Comparison of ENCODE assay signal across 8 mouse cellular contexts in genomic region chr10:128494667-128495245, GRCm38 (mm10). TPM values are rescaled to one million over a fixed set of nuclear protein-coding genes. Genes with fewer than 3 reads are reported as not detected.
DNase-seq lines count a peak whose midpoint lies in the region; ATAC-seq and TF ChIP-seq lines count a peak whose summit lies in the region.

No protein-coding gene starts in this region.

- peak overlapping the region; percentile 89 for H3K9ac ChIP-seq in heart, embryonic 15.5 days
- H3K9ac ChIP-seq in MEL (ENCODE audit: control insufficient read depth, low read depth, low read length, poor library complexity, severe bottlenecking) = peak overlapping the region; percentile 86
- peak overlapping the region; percentile 83 for H3K9ac ChIP-seq in heart, postnatal 0 days (replicated peaks; ENCODE audit: low read depth, low read length)
- peak overlapping the region; percentile 77 for H3K9ac ChIP-seq in midbrain, embryonic 11.5 days (ENCODE audit: low read length)

- H3K4me2 ChIP-seq in heart, embryonic 15.5 days = peak overlapping the region; percentile 77
- peak overlapping the region; percentile 82 for H3K4me2 ChIP-seq in heart, postnatal 0 days (ENCODE audit: low read depth, low read length)
- H3K4me2 ChIP-seq in midbrain, embryonic 11.5 days = peak overlapping the region; percentile 80

- no peaks in the 10 kb centered on the region for H3K9me3 ChIP-seq in heart, embryonic 15.5 days (replicated peaks)
- no peaks in the 10 kb centered on the region for H3K9me3 ChIP-seq in MEL (replicated peaks; ENCODE audit: insufficient read depth, low read length)
- H3K9me3 ChIP-seq in heart, postnatal 0 days (replicated peaks; ENCODE audit: control insufficient read depth, low read length) = no peaks in the 10 kb centered on the region
- no peaks in the 10 kb centered on the region for H3K9me3 ChIP-seq in midbrain, embryonic 11.5 days (ENCODE audit: control insufficient read depth, low read length)

- no peak for TF ChIP-seq RAD21 in MEL (IDR thresholded peaks at IDR 0.05; ENCODE audit: low read depth, low read length)

- 39% methylated on average over 11 of the region's 11 CpGs for WGBS in heart, embryonic 15.5 days
- 32% methylated on average over 11 of the region's 11 CpGs for WGBS in heart, postnatal 0 days
- WGBS in midbrain, embryonic 11.5 days = 59% methylated on average over 11 of the region's 11 CpGs

- H3K4me1 ChIP-seq in heart, embryonic 15.5 days (replicated peaks) = peaks cover 63% of the 10 kb centered on the region
- H3K4me1 ChIP-seq in MEL (ENCODE audit: control insufficient read depth in 1 of 2, insufficient read depth in 2 of 2, low read length in 2 of 2) = peaks cover 15 to 34% of the 10 kb centered on the region in 2 experiments
- H3K4me1 ChIP-seq in heart, postnatal 0 days (ENCODE audit: control insufficient read depth, insufficient read depth) = peaks cover 39% of the 10 kb centered on the region
- H3K4me1 ChIP-seq in midbrain, embryonic 11.5 days (ENCODE audit: control insufficient read depth, insufficient read depth, low read length) = peaks cover 25% of the 10 kb centered on the region

- H3K4me3 ChIP-seq in heart, embryonic 15.5 days = peak overlapping the region; percentile 93
- peak overlapping the region; percentile 64 to 79 for H3K4me3 ChIP-seq in MEL (ENCODE audit: control insufficient read depth in 1 of 2, insufficient read depth in 1 of 2, low read depth in 2 of 2, low read length in 2 of 2)
- peak overlapping the region; percentile 79 for H3K4me3 ChIP-seq in heart, postnatal 0 days (ENCODE audit: low read depth, low read length)
- peak overlapping the region; percentile 68 for H3K4me3 ChIP-seq in midbrain, embryonic 11.5 days (ENCODE audit: low read depth, low read length)

- peaks cover 9% of the 10 kb centered on the region for H3K36me3 ChIP-seq in heart, embryonic 15.5 days
- peaks cover 8 to 24% of the 10 kb centered on the region in 2 experiments for H3K36me3 ChIP-seq in MEL (ENCODE audit: control insufficient read depth in 1 of 2, insufficient read depth in 2 of 2, low read length in 2 of 2)
- peaks cover 22% of the 10 kb centered on the region for H3K36me3 ChIP-seq in heart, postnatal 0 days (replicated peaks; ENCODE audit: control insufficient read depth, insufficient read depth, low read length)
- H3K36me3 ChIP-seq in midbrain, embryonic 11.5 days (ENCODE audit: control insufficient read depth, insufficient read depth, low read length) = peaks cover 12% of the 10 kb centered on the region

- no peak for DNase-seq in heart, postnatal 4 days
- DNase-seq in MEL (ENCODE audit: low read depth, low spot score) = no peak
- DNase-seq in heart, postnatal 0 days (ENCODE audit: low spot score) = no peak
- no peak for DNase-seq in midbrain, embryonic 11.5 days (ENCODE audit: low spot score, missing footprints)
- no peak for DNase-seq in ovary, postnatal 14 days (ENCODE audit: low spot score)
- no peak for DNase-seq in thymus, adult 18-20 months
- no peak for DNase-seq in right cerebral cortex, postnatal 10 days (ENCODE audit: low spot score in 2 of 2)

- H3K27me3 ChIP-seq in heart, embryonic 15.5 days = no peaks in the 10 kb centered on the region
- H3K27me3 ChIP-seq in MEL (ENCODE audit: control insufficient read depth in 1 of 2, insufficient read depth in 2 of 2, low read length in 2 of 2) = no peaks in the 10 kb centered on the region
- no peaks in the 10 kb centered on the region for H3K27me3 ChIP-seq in heart, postnatal 0 days (ENCODE audit: control insufficient read depth, insufficient read depth, low read length)
- H3K27me3 ChIP-seq in midbrain, embryonic 11.5 days (ENCODE audit: control insufficient read depth, insufficient read depth, low read length) = no peaks in the 10 kb centered on the region

- no peak for TF ChIP-seq EP300 in MEL (IDR thresholded peaks at IDR 0.05; ENCODE audit: low read depth in 1 of 2, low read length in 2 of 2)
- TF ChIP-seq EP300 in heart, postnatal 0 days (IDR thresholded peaks at IDR 0.05; ENCODE audit: low read depth) = no peak

- ATAC-seq in heart, embryonic 15.5 days (replicated peaks; ENCODE audit: insufficient number of reproducible peaks, insufficient read depth, low FRiP score, low read depth) = no peak
- no peak for ATAC-seq in heart, postnatal 0 days (ENCODE audit: insufficient read depth, low read depth)
- ATAC-seq in midbrain, embryonic 11.5 days (ENCODE audit: low FRiP score) = no peak

- peaks cover 36% of the 10 kb centered on the region for H3K79me2 ChIP-seq in MEL (ENCODE audit: control insufficient read depth, insufficient read depth, low read length, poor library complexity)

- no peak for TF ChIP-seq POLR2A in MEL (IDR thresholded peaks at IDR 0.05; ENCODE audit: control insufficient read depth in 1 of 2, insufficient read depth in 1 of 2, low read depth in 1 of 2, low read length in 2 of 2, poor library complexity in 1 of 2)

- TF ChIP-seq CTCF in MEL (IDR thresholded peaks at IDR 0.05 in 2 of 3, conservative IDR thresholded peaks at IDR 0.05 in 1 of 3; ENCODE audit: control insufficient read depth in 1 of 3, insufficient read depth in 1 of 3, low read depth in 2 of 3, low read length in 3 of 3, poor library complexity in 1 of 3, severe bottlenecking in 1 of 3) = no peak
- no peak for TF ChIP-seq CTCF in heart, postnatal 0 days (IDR thresholded peaks at IDR 0.05; ENCODE audit: low read depth)

- peak overlapping the region; percentile 98 for H3K27ac ChIP-seq in heart, embryonic 15.5 days
- peak overlapping the region; percentile 77 for H3K27ac ChIP-seq in MEL (ENCODE audit: control insufficient read depth, low read depth, low read length)
- peak overlapping the region; percentile 95 for H3K27ac ChIP-seq in heart, postnatal 0 days (ENCODE audit: low read depth)
- H3K27ac ChIP-seq in midbrain, embryonic 11.5 days (ENCODE audit: low read depth, low read length) = peak overlapping the region; percentile 51

TF ChIP-seq in MEL, 35 proteins besides CTCF, POLR2A, EP300 and RAD21 (continues in another document):
- TF ChIP-seq MEF2A (IDR thresholded peaks at IDR 0.05; ENCODE audit: extremely low read depth, insufficient replicate concordance, low read depth, low read length, poor library complexity, severe bottlenecking) (no peak), JUND (IDR thresholded peaks at IDR 0.05; ENCODE audit: low read depth, low read length) (no peak), TBP (IDR thresholded peaks at IDR 0.05; ENCODE audit: low read depth, low read length) (0 out of 2 replicates have a peak, but pooled peaks have one; percentile 12)

RNA-seq across cellular contexts. Expression of gene Myl6, which starts 0.8 kb away (rescaled TPM):
- 1,051 and 1,154 TPM in 2 replicates for polyA plus RNA-seq in heart, embryonic 15.5 days (2015; fragmentation: Nextera tagmentation; extraction: Ambion mirVana)
- 100 to 1,000 TPM; 616 to 628 TPM for total RNA-seq in heart, postnatal 4 days (2021)
- 560 and 589 TPM in 2 replicates for total RNA-seq in MEL (2012; rRNA removed)
- polyA plus RNA-seq in MEL (2012; ENCODE audit: insufficient read depth in 1 of 2, insufficient read length in 2 of 2, low read depth in 1 of 2, low replicate concordance in 2 of 2, missing spikeins in 1 of 2) = 100 to 1,000 TPM in 1 of 2 experiments, not detected in 1; 399 TPM
- total RNA-seq in heart, postnatal 0 days (2014; rRNA removed; ENCODE audit: low replicate concordance) = 606 and 830 TPM in 2 replicates
- polyA plus RNA-seq in heart, postnatal 0 days (2015; fragmentation: Nextera tagmentation; extraction: Ambion mirVana) = 791 and 823 TPM in 2 replicates
- polyA plus RNA-seq in midbrain, embryonic 11.5 days (2014; fragmentation: Nextera tagmentation; extraction: Ambion mirVana) = 683 and 746 TPM in 2 replicates

RNA-seq across cellular contexts. Expression of gene Myl6b, which starts 3.7 kb away (rescaled TPM):
- 4.3 and 4.6 TPM in 2 replicates for polyA plus RNA-seq in heart, embryonic 15.5 days (2015; fragmentation: Nextera tagmentation; extraction: Ambion mirVana)
- 1 to 10 TPM; 3.7 TPM for total RNA-seq in heart, postnatal 4 days (2021)
- 1.8 and 2.6 TPM in 2 replicates for total RNA-seq in MEL (2012; rRNA removed)
- 10 to 100 TPM in 1 of 2 experiments, not detected in 1; 18.8 TPM for polyA plus RNA-seq in MEL (2012; ENCODE audit: insufficient read depth in 1 of 2, insufficient read length in 2 of 2, low read depth in 1 of 2, low replicate concordance in 2 of 2, missing spikeins in 1 of 2)
- total RNA-seq in heart, postnatal 0 days (2014; rRNA removed; ENCODE audit: low replicate concordance) = 3.2 and 4.8 TPM in 2 replicates
- 4.6 and 4.9 TPM in 2 replicates for polyA plus RNA-seq in heart, postnatal 0 days (2015; fragmentation: Nextera tagmentation; extraction: Ambion mirVana)
- 3.4 and 3.7 TPM in 2 replicates for polyA plus RNA-seq in midbrain, embryonic 11.5 days (2014; fragmentation: Nextera tagmentation; extraction: Ambion mirVana)

RNA-seq across cellular contexts. Expression of gene Esyt1, which starts 30.9 kb away (rescaled TPM):
- polyA plus RNA-seq in heart, embryonic 15.5 days (2015; fragmentation: Nextera tagmentation; extraction: Ambion mirVana) = 19.4 and 29.0 TPM in 2 replicates
- 10 to 100 TPM; 28.4 to 31.3 TPM for total RNA-seq in heart, postnatal 4 days (2021)
- 35.1 and 35.9 TPM in 2 replicates for total RNA-seq in MEL (2012; rRNA removed)
- 10 to 100 TPM; 53.4 to 57.0 TPM for polyA plus RNA-seq in MEL (2012; ENCODE audit: insufficient read depth in 1 of 2, insufficient read length in 2 of 2, low read depth in 1 of 2, low replicate concordance in 2 of 2, missing spikeins in 1 of 2)
- 38.2 and 41.5 TPM in 2 replicates for total RNA-seq in heart, postnatal 0 days (2014; rRNA removed; ENCODE audit: low replicate concordance)
- 12.6 and 13.0 TPM in 2 replicates for polyA plus RNA-seq in heart, postnatal 0 days (2015; fragmentation: Nextera tagmentation; extraction: Ambion mirVana)
- polyA plus RNA-seq in midbrain, embryonic 11.5 days (2014; fragmentation: Nextera tagmentation; extraction: Ambion mirVana) = 15.6 and 18.1 TPM in 2 replicates

RNA-seq across cellular contexts. Expression of gene Smarcc2, which starts 35.7 kb away (rescaled TPM):
- polyA plus RNA-seq in heart, embryonic 15.5 days (2015; fragmentation: Nextera tagmentation; extraction: Ambion mirVana) = 59.2 and 60.3 TPM in 2 replicates
- 10 to 100 TPM; 97.0 to 97.3 TPM for total RNA-seq in heart, postnatal 4 days (2021)
- 22.3 and 24.8 TPM in 2 replicates for total RNA-seq in MEL (2012; rRNA removed)
- 100 to 1,000 TPM in 1 of 2 experiments, 10 to 100 TPM in 1; 68.8 to 226 TPM for polyA plus RNA-seq in MEL (2012; ENCODE audit: insufficient read depth in 1 of 2, insufficient read length in 2 of 2, low read depth in 1 of 2, low replicate concordance in 2 of 2, missing spikeins in 1 of 2)
- 40.8 and 42.1 TPM in 2 replicates for total RNA-seq in heart, postnatal 0 days (2014; rRNA removed; ENCODE audit: low replicate concordance)
- 31.9 and 32.9 TPM in 2 replicates for polyA plus RNA-seq in heart, postnatal 0 days (2015; fragmentation: Nextera tagmentation; extraction: Ambion mirVana)
- polyA plus RNA-seq in midbrain, embryonic 11.5 days (2014; fragmentation: Nextera tagmentation; extraction: Ambion mirVana) = 124 and 138 TPM in 2 replicates

RNA-seq across cellular contexts. Expression of gene Zc3h10, which starts 52.8 kb away (rescaled TPM):
- 10.2 and 11.0 TPM in 2 replicates for polyA plus RNA-seq in heart, embryonic 15.5 days (2015; fragmentation: Nextera tagmentation; extraction: Ambion mirVana)
- total RNA-seq in heart, postnatal 4 days (2021) = 1 to 10 TPM; 6.9 to 8.3 TPM
- total RNA-seq in MEL (2012; rRNA removed) = 14.2 and 14.6 TPM in 2 replicates
- 10 to 100 TPM in 1 of 2 experiments, not detected in 1; 17.3 TPM for polyA plus RNA-seq in MEL (2012; ENCODE audit: insufficient read depth in 1 of 2, insufficient read length in 2 of 2, low read depth in 1 of 2, low replicate concordance in 2 of 2, missing spikeins in 1 of 2)
- 13.8 and 24.4 TPM in 2 replicates for total RNA-seq in heart, postnatal 0 days (2014; rRNA removed; ENCODE audit: low replicate concordance)
- polyA plus RNA-seq in heart, postnatal 0 days (2015; fragmentation: Nextera tagmentation; extraction: Ambion mirVana) = 6.1 and 8.1 TPM in 2 replicates
- 16.0 and 19.0 TPM in 2 replicates for polyA plus RNA-seq in midbrain, embryonic 11.5 days (2014; fragmentation: Nextera tagmentation; extraction: Ambion mirVana)
